Mouse (Mus musculus) neutrophil, adult 5-6 weeks (primary cell): ENCODE results near the gene Phospho1. TPM values are rescaled to one million over a fixed set of nuclear protein-coding genes. Genes with fewer than 3 reads are reported as not detected.

Experiments
- ATAC-seq: fragments of 151-379, 151-347 bp; 2 replicates; pipeline ENCODE4 v1.8.0; 2017; ENCODE audit warnings: mild to moderate bottlenecking, moderate TSS enrichment; ENCODE audit not compliant: insufficient number of reproducible peaks, poor library complexity, low FRiP score, severe bottlenecking; ENCODE audit errors: extremely low read depth
- total RNA-seq: library from RNA; stranded (forward); fragments of 200-1000 nt; gene quantifications from 2 replicates; pipeline ENCODE4 v1.2.3, GENCODE M21; 2017

Phospho1 gene
- total RNA-seq, 1 experiment from 2014 or later = 23.4 TPM

- no peak for ATAC-seq
Observed at GRCm38 (mm10) chr11:95809603-95810002, 14.7 kb upstream of the Phospho1 start.

- ATAC-seq = no peak
Observed at GRCm38 (mm10) chr11:95810828-95811227, 13.5 kb upstream of the Phospho1 start.

GRCm38 (mm10) chr11:95811741-95812140 is 12.6 kb upstream of the Phospho1 start:
- ATAC-seq = no peak

- ATAC-seq = no peak
Observed at GRCm38 (mm10) chr11:95812224-95812623, 12.1 kb upstream of the Phospho1 start.

GRCm38 (mm10) chr11:95814101-95814500 is 10.2 kb upstream of the Phospho1 start:
- ATAC-seq = no peak

GRCm38 (mm10) chr11:95814857-95815256 is 9.4 kb upstream of the Phospho1 start:
- ATAC-seq = no peak

GRCm38 (mm10) chr11:95815412-95815811 is 8.9 kb upstream of the Phospho1 start:
- ATAC-seq = no peak

GRCm38 (mm10) chr11:95819138-95819537 is 5.2 kb upstream of the Phospho1 start:
- no peak for ATAC-seq

GRCm38 (mm10) chr11:95821511-95821910 is 2.8 kb upstream of the Phospho1 start:
- no peak for ATAC-seq

GRCm38 (mm10) chr11:95822437-95822836 is 1.9 kb upstream of the Phospho1 start:
- no peak for ATAC-seq

GRCm38 (mm10) chr11:95824877-95825243 is 561 bp downstream of the Phospho1 start:
- ATAC-seq = no peak

GRCm38 (mm10) chr11:95825625-95826024 is 1.3 kb downstream of the Phospho1 start:
- no peak for ATAC-seq

- ATAC-seq = no peak
Observed at GRCm38 (mm10) chr11:95826317-95827167, 2.2 kb downstream of the Phospho1 start.

- ATAC-seq = no peak
Observed at GRCm38 (mm10) chr11:95827168-95827447, 2.8 kb downstream of the Phospho1 start.

GRCm38 (mm10) chr11:95827464-95828085 is 3.3 kb downstream of the Phospho1 start:
- ATAC-seq = peak; percentile 27; the same call in 1 of the 2 replicates

GRCm38 (mm10) chr11:95828181-95828964 is 4.1 kb downstream of the Phospho1 start:
- no peak for ATAC-seq

- ATAC-seq = no peak
Observed at GRCm38 (mm10) chr11:95829526-95830050, 5.3 kb downstream of the Phospho1 start.

- ATAC-seq = no peak
Observed at GRCm38 (mm10) chr11:95830411-95831275, 6.3 kb downstream of the Phospho1 start.

GRCm38 (mm10) chr11:95831276-95831619 is 6.9 kb downstream of the Phospho1 start:
- no peak for ATAC-seq
